Mouse (Mus musculus) erythroblast, adult 5-6 weeks (primary cell): ENCODE results near the gene Slc24a3. TPM values are rescaled to one million over a fixed set of nuclear protein-coding genes. Genes with fewer than 3 reads are reported as not detected.

Experiments used
- ATAC-seq: replicated peaks from 2 replicates; pipeline ENCODE4 v1.8.0; 2016; ENCODE audit warnings: moderate number of reproducible peaks, mild to moderate bottlenecking, moderate TSS enrichment, inconsistent platforms; ENCODE audit not compliant: poor library complexity, low FRiP score, severe bottlenecking
- total RNA-seq, 2 experiments: library from RNA; stranded (forward) in 1 of 2; stranded (reverse) in 1 of 2; fragments of 150-400 nt in 1 of 2; fragments of 200-764, 138-1000 nt in 1 of 2; gene quantifications; 2 replicates each; pipeline versions ENCODE4 v1.2.3 to v1.2.4; 2015 to 2017; ENCODE audit warnings: low replicate concordance in 2 of 2

Gene Slc24a3
- total RNA-seq, 2 experiments from 2014 or later, result not detected

DNA sequence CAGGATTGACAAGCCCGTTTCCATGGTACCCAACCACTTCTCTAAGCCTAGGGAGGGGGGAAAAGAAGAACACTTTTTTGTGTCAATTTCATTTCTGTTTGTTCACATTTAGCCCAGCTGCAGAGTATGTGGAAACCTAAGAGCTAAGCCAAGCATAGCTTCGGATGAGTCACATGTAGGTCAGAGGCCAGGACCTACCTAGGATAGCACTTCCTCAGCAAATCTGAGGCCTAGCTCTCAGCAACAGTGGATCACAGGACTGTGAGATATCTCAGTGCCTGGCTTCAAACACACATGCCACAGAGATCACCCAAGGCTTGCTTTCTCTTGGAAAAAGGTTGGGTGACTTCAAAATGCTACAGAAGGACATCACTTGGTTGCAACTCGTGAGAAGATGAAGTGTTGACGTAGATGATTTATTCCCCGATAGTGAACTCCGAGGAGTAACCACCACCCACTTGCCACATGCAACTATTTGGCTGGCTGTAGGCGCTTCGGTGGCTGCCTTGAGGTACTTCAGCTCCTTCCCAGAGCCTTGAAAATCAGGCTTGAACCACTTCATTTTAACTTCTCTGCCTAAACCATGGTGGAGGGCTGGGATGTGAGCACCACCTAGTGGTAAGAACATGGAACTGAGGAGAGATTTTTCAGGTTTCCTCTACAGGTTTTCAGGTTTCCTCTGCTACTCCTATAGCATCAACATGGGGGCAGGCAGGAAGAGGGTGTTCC lies 420.6 kb downstream of the Slc24a3 start:
- ATAC-seq, result peak; percentile 60; the same call in 1 of the 2 replicates

DNA sequence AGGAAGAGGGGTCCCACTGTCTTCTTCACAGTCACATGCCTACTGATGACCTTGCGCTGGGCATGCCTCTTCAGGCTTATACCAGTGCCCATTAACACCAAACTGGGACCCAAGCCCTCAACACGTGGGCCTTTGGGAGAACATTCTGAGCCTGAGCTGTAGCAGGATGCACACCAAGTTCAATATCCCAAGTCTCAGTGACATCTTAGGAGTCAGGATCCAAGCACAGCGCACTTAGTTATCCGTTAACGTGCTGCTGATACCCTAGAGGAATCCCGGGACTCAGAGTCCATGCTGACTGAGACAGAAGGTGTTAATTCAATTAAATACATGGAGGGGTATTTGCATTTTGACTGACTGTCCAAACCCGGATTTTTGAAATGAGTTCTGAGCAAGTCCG lies 424.3 kb downstream of the Slc24a3 start:
- ATAC-seq, result no peak

DNA sequence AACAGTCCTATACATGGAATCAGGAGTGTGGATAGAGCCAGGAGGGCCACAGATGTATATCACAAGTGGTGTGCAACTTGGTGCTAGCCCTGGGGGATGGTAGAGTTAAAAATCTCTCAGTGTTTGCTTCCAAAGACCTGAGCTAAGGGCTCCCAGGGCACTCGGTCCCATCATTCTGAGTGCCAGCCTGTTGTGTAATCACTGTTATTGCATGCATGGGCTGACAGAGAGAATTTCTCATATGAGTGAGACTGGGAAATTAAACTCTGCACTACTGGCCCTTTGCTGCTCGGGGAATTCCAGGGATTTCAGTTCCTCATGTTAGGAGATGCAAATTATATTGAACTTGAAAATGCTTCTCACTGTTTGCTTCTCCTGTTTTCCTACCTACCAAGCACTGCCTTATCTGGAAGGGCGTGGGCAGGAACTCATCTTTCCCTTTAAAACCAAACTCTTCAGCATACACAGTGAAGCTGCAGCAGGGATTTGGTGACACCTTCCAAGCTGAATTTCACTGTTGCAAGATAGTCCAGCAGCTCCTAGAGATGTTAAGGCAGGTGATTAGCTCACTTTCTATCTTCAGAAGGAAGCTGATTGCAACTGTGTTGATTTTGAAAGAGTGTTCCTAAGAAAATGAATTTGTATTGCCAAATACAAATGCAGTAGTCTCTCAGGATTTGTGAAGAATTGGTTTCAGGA lies 426.2 kb downstream of the Slc24a3 start:
- no peak for ATAC-seq

DNA sequence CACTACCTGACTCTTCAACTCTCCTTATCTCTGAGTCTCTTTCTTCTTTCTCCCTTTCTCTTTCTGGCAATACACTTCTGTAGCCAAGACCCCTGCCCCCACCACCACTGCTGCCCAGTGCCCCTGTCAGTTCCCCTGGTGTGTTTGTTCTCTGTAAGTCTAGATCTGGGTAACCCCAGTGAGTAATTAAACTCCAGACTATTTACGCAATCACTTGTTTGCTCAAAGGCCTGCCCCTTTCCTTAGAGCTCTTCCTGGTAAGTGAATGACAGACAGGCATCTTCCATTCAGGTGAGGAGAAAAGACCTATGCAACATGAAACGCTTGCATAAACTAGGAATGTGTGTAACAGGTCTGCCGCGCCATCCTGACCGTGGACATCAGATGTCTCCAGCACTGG lies 430.3 kb downstream of the Slc24a3 start:
- no peak for ATAC-seq

DNA sequence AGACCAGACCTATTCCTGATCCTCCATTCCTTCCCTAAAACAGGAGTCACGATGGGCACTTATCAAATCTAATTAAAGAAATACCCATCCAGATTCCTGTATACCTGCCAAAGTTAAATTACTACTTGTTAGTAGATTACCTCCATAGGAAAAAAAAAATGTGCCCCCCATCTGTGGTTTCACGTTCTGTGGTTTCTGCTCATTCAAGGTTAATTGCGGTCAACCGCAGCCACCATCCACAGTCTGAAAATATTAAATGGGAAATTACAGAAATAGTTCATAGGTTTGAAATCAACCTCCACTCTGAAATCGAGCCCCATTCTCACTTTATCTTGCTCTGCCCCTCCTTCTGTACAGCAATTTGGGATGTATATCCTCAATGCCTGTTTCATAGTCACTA lies 440.3 kb downstream of the Slc24a3 start:
- ATAC-seq, result no peak

DNA sequence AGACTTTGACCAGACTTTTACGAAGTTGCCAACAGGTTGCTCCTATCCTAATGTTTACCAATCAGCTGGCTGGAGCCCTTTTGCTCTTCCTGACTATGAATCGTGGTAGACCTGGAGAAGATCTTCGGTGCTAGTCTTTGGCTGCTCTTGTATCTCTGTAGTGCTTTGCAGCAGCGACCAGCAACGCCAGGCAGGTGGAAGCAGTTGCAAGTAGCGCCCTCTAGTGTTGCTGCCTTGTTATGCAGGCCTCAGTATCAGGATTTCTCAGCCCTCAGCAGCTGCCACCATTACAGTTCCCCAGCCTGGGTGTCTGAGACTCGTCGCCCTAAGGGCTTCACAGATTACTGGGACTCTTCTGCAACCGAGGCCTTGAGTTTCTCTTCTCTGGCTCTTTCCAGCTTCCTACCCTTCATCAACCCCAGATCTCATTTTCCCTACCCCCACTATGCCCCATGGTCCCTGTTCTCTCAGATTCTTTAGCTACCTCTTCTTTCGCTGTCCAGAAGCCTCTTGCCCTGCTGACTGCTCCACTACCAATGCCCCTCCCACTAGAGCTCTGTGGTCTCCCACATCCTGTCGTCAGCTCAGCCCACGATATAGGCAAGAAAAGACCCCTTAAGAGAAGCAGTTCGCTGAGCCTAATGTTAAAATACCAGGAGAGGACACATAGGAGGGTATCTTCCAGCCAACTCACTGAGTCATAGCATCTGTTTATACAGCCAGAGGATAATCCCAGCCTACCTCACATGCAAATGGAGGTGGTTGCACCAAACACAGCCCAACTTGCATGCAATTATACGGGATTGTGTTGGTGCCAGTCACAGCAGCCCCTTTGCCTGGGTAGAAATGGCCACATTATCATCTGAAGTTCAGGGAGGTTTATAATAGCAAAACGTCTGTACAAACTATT lies 443.5 kb downstream of the Slc24a3 start:
- ATAC-seq, result no peak

DNA sequence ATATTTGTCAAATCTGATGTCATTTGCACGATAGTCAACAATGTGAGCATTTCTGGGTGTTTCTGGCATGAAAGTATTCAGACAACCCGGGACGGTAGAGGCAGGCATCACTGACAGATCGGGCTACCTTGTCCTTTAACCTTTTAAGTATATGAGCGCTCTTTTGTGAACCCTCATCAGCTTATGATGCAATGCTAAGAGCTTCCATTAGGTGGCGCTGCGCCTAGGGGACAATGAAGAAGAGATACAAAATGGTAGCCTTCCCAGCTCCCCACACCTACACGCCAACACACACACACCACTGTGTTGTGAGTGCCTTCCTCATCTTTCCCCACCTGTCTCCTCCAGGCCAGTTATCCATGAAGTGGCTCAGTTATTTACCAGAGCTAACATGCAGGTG lies 445.4 kb downstream of the Slc24a3 start:
- ATAC-seq, result no peak

DNA sequence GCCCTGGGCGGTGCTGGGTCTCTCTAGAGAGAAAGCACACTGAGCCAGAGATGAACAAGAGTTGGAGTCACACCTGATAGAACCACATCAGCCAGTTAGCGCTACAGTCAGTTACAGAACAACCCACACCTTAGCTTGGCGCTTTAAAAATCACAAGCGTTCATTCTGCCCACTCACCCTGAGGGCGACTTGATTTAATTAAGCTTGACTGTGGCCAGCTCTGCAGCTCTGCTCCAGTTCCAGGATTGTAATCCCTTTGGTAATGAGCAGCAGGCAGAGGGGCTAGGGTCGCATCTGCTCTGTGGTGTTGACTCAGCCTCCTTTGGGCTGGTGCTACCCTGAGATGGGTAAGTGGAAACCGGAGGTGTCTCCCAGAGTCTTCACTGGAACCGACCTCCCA lies 446.2 kb downstream of the Slc24a3 start:
- ATAC-seq, result no peak

DNA sequence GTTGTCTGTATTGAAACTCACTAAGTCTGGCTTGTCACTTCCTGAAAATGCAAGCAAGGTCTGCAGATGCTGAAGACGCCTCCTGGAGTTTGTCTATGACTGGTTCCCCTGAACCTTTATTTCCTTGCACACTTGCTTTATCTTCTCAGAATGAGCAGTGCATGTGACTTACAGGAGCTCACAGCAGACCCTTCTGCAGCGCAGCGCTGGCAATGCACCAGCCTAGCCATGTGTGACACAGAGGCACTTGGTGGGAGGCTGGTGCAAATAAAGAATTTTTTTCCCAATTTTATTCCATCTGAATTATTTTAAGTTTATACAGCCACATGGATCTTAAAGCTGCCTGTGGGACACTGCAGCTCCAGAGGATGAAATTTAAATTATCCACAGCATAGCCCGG lies 452.1 kb downstream of the Slc24a3 start:
- ATAC-seq, result no peak

DNA sequence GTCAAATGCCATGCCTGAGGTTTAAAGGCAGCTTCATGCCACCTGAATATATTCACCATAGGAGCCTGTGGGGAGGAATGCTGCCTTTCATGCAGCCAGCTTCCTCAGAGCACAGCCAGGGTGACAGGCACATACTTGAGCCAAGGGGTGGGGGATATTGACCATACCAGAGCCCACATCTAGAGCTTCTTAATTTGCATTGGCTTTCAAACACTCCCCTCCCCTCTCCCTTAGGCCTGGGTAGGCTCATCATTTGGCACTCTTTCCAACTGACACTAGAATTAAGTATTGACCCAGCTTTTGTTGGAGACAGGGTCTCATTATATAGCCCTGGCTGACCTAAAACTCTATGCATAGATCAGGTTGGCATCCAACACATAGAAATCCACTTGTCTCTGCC lies 453.2 kb downstream of the Slc24a3 start:
- no peak for ATAC-seq

DNA sequence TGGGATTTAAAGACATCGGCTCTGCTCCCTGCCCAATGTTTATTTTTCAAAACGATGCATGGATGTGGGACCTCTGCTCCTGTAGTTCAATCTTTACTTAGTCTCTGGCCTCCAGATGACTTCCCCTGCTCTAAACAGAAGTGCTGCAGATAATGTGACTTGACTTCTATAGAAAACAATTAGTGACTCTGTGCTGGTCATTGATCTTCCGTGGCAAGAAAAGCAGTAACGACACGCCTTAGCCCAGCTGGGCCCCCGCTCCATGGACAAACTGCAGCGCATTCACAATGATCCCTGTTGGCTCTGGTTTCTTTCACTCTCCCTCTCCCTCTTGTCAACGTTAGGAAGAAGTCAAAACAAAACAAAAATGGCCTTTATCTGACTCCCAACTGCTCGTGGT lies 453.6 kb downstream of the Slc24a3 start:
- ATAC-seq, result no peak

DNA sequence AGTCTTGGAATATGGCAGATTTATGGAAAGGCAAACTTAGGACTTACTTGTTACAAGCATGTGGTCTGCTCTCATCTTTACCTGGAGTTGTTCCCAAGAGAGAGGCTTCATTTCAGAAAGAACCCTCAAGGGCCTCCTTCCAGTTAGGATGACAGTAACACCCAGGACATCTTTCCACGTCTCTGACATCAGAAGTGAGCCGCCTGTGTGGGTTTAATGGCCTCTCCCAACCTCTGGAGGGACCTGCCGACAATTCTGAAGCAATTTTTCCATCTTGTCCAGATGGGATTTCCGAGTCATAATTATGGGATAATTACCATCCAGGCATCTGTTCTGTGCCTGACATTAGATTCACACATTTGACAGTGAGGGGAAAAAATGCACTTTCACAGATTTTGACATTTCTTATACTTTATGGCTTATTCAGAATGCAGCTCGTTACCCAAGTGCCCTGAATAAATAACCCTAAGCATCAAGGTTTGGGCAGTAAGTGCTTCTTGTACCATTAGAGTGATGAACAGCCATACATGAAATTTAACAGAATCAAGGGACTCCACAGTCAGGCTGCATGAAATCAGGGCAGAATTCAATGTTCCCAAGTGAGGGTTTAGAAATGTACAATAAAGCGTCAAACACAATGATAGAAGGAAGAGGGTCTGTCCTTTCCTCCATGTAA lies 463.7 kb downstream of the Slc24a3 start:
- ATAC-seq, result no peak

DNA sequence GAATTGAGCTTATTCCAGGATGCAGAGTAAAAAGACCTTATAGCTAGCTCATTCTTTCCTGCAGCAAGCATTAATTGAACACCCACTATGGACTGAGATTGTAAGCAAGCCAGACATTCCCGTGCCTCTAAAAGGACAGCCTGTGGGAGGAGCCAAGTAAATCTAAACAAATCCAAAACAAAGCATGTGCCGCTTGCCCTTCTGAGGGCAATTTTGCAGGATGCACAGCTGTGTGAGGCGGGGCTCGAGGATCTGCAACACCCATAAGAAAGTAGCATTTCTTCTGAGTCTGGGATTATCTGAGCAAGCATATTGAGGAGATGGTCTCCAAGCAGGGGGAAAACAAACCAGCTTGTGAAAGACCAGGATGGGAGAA lies 464.2 kb downstream of the Slc24a3 start:
- ATAC-seq, result no peak

DNA sequence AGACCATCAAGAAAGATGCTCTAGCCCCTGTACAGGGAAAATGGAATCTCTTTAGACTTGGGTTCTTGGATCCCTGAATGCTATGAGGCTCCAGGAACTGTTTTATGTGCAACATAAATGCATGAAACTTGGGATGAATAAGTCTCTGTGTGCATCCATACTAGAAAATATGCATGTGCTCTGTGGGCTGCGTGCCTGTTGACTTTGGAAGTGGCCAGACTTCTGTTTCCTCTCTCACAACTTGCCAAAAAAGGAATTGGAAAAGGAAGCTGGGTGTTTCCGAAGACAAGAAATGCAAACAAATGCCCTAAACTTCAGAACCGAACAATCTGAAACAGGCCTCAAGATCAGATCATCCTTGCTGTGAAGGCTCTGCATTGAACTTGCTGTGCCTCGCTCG lies 466.3 kb downstream of the Slc24a3 start:
- ATAC-seq, result no peak

DNA sequence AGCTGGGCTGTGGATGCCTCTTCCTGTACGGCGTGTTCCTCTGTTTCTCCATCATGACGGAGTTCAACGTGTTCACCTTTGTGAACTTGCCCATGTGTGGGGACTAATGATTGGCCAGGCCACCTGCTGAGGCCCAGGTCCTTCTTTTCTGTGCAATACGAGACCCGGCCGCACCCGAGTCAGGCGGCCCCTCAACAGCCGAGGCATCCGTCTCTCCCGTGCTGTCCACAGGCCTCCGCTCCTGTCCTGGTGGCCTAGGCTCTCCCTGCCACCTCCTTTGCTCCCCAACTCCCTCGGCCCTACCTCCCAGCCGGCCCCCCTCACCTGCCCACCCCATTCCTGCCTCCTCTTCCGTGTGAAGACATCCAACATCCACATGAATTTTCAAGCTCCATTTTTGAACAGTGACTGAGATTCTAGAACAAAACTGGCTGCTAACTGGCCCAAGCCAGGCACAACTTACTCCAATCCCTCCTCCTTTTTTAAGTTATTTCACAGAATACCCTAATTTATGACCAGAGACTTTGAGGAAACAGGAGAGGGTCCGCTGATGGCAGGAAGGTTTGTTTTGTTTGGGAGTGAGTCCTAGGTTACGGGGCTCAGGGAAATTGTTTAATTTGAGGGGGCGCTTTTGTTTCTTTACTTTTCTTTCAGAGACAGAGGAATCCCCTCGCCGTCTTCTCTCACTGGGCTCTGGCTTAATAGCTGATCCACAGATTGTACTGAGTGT lies 472.9 kb downstream of the Slc24a3 start:
- ATAC-seq, result no peak

DNA sequence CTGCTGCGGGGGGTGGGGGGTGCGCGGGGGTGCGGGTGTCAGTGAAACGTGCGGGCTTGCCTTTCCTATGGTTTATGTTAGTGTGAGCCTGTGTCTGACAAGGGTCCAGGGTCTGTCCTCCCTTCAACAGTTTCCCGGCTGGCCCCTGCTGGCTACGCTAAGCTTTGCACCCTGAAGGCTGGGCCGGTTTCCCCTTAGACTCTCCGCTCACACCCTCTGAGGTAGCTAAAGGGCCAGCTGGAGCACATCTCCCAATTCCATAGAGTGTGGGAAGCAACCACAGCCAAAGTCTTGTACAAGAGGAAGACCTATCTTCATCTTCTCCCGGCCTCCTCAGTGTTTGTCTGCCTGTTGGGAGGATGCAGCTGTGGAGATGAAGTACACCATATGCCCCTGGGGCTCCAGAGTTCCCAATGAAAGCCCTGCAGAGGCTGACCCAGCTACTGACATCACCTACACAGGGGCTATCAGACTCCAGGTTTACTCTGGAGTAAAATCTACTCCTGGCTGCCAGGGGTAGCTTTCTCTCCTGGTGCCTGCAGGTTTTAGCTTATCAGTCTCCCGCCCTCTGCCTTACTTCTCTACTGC lies 487.9 kb downstream of the Slc24a3 start:
- ATAC-seq, result no peak

DNA sequence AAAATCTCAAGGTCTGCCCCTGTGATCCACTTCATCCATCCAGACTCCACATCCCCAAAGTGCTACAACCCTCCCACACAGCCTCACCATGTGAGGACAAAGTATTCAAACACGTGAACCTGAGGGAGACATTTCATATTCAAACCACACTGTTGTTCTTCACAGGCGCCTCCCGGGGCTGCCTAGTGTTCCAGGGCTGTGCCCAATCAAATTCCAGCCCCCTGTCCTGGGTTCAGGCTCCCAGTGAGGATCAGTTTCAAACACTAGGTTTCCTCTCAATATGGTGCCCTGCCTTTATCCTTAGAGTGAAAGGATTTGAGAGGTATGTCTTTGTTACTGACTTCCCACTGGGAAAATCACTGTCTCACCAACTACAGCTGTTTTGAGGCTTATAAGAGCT lies 488.6 kb downstream of the Slc24a3 start:
- no peak for ATAC-seq

DNA sequence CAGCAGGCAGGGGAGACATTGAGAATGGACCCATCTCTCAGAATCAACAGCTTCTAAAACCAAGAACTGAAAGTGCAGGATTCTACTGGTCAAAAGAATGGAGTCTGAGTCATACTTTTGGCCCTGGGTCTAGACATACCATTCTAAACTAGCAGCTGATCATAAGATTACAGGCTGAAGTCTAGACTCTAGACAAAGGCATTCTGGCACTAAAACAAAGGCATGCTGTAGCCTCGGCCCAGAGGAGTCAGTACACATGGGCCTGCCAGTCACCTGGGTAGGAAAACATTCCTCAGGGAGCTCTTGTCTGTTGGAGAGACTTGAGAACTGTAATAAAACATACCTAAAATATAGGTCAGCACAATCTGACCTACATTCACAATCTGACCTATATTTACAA lies 489.2 kb downstream of the Slc24a3 start:
- no peak for ATAC-seq

DNA sequence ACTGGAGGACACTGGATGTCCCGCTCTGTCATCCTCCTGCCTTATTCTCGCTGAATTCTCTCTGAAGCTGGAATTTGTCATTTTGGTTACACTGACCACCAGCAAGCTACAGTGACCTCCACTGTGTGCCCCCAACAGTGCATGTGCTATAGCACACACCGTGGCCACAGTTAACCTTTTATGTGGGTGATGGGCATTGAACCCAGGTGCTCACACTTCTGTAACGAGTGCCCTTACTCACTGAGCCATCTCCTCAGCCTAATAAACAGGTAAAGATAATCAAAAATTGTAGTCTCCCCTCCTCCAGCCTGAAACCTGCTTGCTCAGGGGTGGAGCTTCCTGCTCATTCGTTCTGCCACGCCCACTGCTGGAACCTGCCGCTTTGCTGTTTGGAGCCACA lies 493.7 kb downstream of the Slc24a3 start:
- no peak for ATAC-seq
